Mouse (Mus musculus) C2C12 (cell line): ENCODE data around the gene Ces3b. TPM values are rescaled to one million over a fixed set of nuclear protein-coding genes. Genes with fewer than 3 reads are reported as not detected.
"Not testable (repeated sequence)": the region's sequence is repeated elsewhere in the genome, so short reads cannot be mapped to it uniquely, and the experiment has no call there.

Experiments
- H3K27me3 ChIP-seq: one replicate; pipeline ENCODE4 v1.6.1; 2011; ENCODE audit not compliant: control insufficient read depth, insufficient read depth, insufficient read length
- H3K36me3 ChIP-seq: one replicate; pipeline ENCODE4 v1.6.1; 2011; ENCODE audit not compliant: control insufficient read depth, insufficient read depth
- H3K4me3 ChIP-seq: one replicate; pipeline ENCODE4 v1.5.1; 2011; ENCODE audit warnings: mild to moderate bottlenecking, control low read depth; ENCODE audit not compliant: poor library complexity, insufficient read depth, severe bottlenecking
- H3K79me2 ChIP-seq: one replicate; pipeline ENCODE4 v1.6.1; 2011; ENCODE audit not compliant: control insufficient read depth, insufficient read depth
- H3K79me3 ChIP-seq: one replicate; pipeline ENCODE4 v1.6.1; 2011; ENCODE audit warnings: low read depth, control low read depth
- H3ac ChIP-seq: one replicate; pipeline ENCODE3; 2011; ENCODE audit warnings: low read depth; ENCODE audit not compliant: control insufficient read depth, insufficient read length
- CEBPB ChIP-seq: IDR thresholded peaks from one replicate; pipeline ENCODE4 v1.6.1; 2011; ENCODE audit warnings: low read depth, mild to moderate bottlenecking, control low read depth, moderate library complexity
- CTCF ChIP-seq: IDR thresholded peaks from one replicate; pipeline ENCODE4 v1.5.1; 2011; ENCODE audit not compliant: control insufficient read depth, insufficient read depth, insufficient read length
- FOSL1 ChIP-seq: IDR thresholded peaks from one replicate; pipeline ENCODE4 v1.8.0; 2011; ENCODE audit warnings: mild to moderate bottlenecking, low read length; ENCODE audit not compliant: poor library complexity, insufficient read depth, severe bottlenecking
- MAX ChIP-seq: IDR thresholded peaks from one replicate; pipeline ENCODE4 v1.6.1; 2011; ENCODE audit warnings: mild to moderate bottlenecking, control low read depth
- MYOD1 ChIP-seq: IDR thresholded peaks from one replicate; pipeline ENCODE4 v1.6.1; 2011; ENCODE audit warnings: low read depth; ENCODE audit not compliant: control insufficient read depth, insufficient read length
- MYOG ChIP-seq: IDR thresholded peaks from one replicate; pipeline ENCODE4 v1.6.1; 2011; ENCODE audit not compliant: control insufficient read depth, insufficient read length; ENCODE audit errors: extremely low read depth
- USF1 ChIP-seq: IDR thresholded peaks from one replicate; pipeline ENCODE4 v1.6.1; 2011; ENCODE audit warnings: low read depth, mild to moderate bottlenecking, control low read depth, moderate library complexity
- long read RNA-seq, 2 experiments: library from polyadenylated mRNA; unstranded; transcript quantifications; one replicate each; pipeline ENCODE4 v2.0.0; 2019 to 2020
- polyA plus RNA-seq: library from polyadenylated mRNA; unstranded; fragments of >200 nt; fragmentation: generic; extraction: Trizol; gene quantifications from one replicate; pipeline ENCODE4 v1.2.1, GENCODE M21; 2012; ENCODE audit warnings: missing spikeins

Gene Ces3b
- polyA plus RNA-seq = not detected
- long read RNA-seq, experiment 1 = 0 reads
- long read RNA-seq, experiment 2 = 0 reads

- Histone ChIP-seq H3K36me3 (no peaks in the 10 kb centered on the region), H3K4me3 (no peak within 1 kb of the TSS), H3K79me3 (no peaks in the 10 kb centered on the region), H3ac (no peak within 1 kb of the TSS), H3K79me2 (no peaks in the 10 kb centered on the region), H3K27me3 (peaks cover 4% of the 10 kb centered on the region)
- TF ChIP-seq CTCF (no peak), MYOD1 (no peak), USF1 (no peak), MYOG (no peak), FOSL1 (no peak), CEBPB (no peak), MAX (no peak)
Observed at GRCm38 (mm10) chr8:105083449-105084050, at the start of gene Ces3b. Ces3b (plus strand) TSS chr8:105083753.

GRCm38 (mm10) chr8:105043510-105043909, 40.0 kb upstream of the Ces3b start:
- TF ChIP-seq MYOG = no peak
- TF ChIP-seq CEBPB = no peak
- no peak for TF ChIP-seq USF1
- TF ChIP-seq MAX = no peak
- TF ChIP-seq MYOD1 = no peak
- TF ChIP-seq FOSL1 = no peak
- TF ChIP-seq CTCF = no peak
- no peak overlapping the region for H3K4me3 ChIP-seq
- H3K79me2 ChIP-seq = no peaks in the 10 kb centered on the region
- H3K36me3 ChIP-seq = no peaks in the 10 kb centered on the region
- H3K27me3 ChIP-seq = no peaks in the 10 kb centered on the region
- no peaks in the 10 kb centered on the region for H3K79me3 ChIP-seq
- H3ac ChIP-seq = no peak overlapping the region

GRCm38 (mm10) chr8:105045824-105046401, 37.6 kb upstream of the Ces3b start:
- Histone ChIP-seq H3K36me3 (no peaks in the 10 kb centered on the region), H3K4me3 (no peak overlapping the region), H3ac (no peak overlapping the region), H3K27me3 (no peaks in the 10 kb centered on the region), H3K79me3 (no peaks in the 10 kb centered on the region), H3K79me2 (no peaks in the 10 kb centered on the region)
- TF ChIP-seq MAX = no peak
- no peak for TF ChIP-seq CEBPB
- TF ChIP-seq MYOD1 = no peak
- TF ChIP-seq FOSL1 = no peak
- TF ChIP-seq MYOG = no peak
- no peak for TF ChIP-seq CTCF
- TF ChIP-seq USF1 = no peak

GRCm38 (mm10) chr8:105048371-105048854, 35.1 kb upstream of the Ces3b start, which contains the start of gene Ces3a:
Ces3a (plus strand) TSS chr8:105048601.
- H3ac ChIP-seq = no peak within 1 kb of the TSS
- no peak for TF ChIP-seq CTCF
- no peaks in the 10 kb centered on the region for H3K79me3 ChIP-seq
- H3K4me3 ChIP-seq = no peak within 1 kb of the TSS
- no peaks in the 10 kb centered on the region for H3K27me3 ChIP-seq
- no peaks in the 10 kb centered on the region for H3K79me2 ChIP-seq
- no peaks in the 10 kb centered on the region for H3K36me3 ChIP-seq

- H3K4me3 ChIP-seq = no peak overlapping the region
- H3K36me3 ChIP-seq = no peaks in the 10 kb centered on the region
- no peaks in the 10 kb centered on the region for H3K27me3 ChIP-seq
- TF ChIP-seq CTCF (no peak), MYOD1 (no peak)
- no peaks in the 10 kb centered on the region for H3K79me3 ChIP-seq
- no peak overlapping the region for H3ac ChIP-seq
- H3K79me2 ChIP-seq = no peaks in the 10 kb centered on the region
Observed at GRCm38 (mm10) chr8:105056211-105056610, 27.3 kb upstream of the Ces3b start.

- H3K79me3 ChIP-seq = no peaks in the 10 kb centered on the region
- no peaks in the 10 kb centered on the region for H3K27me3 ChIP-seq
- no peaks in the 10 kb centered on the region for H3K36me3 ChIP-seq
- no peak overlapping the region for H3K4me3 ChIP-seq
- H3K79me2 ChIP-seq = no peaks in the 10 kb centered on the region
- no peak overlapping the region for H3ac ChIP-seq
- TF ChIP-seq MAX (no peak), USF1 (no peak), MYOD1 (no peak), CEBPB (no peak), FOSL1 (no peak), MYOG (no peak), CTCF (no peak)
Observed at GRCm38 (mm10) chr8:105060056-105060455, 23.5 kb upstream of the Ces3b start.

GRCm38 (mm10) chr8:105066761-105067160, 16.8 kb upstream of the Ces3b start:
- H3ac ChIP-seq = no peak overlapping the region
- H3K4me3 ChIP-seq = no peak overlapping the region
- no peaks in the 10 kb centered on the region for H3K36me3 ChIP-seq
- no peaks in the 10 kb centered on the region for H3K79me3 ChIP-seq
- H3K79me2 ChIP-seq = no peaks in the 10 kb centered on the region
- TF ChIP-seq MAX (peak; percentile 36), MYOG (no peak), CTCF (peak; percentile 25)
- peaks cover 4% of the 10 kb centered on the region for H3K27me3 ChIP-seq

GRCm38 (mm10) chr8:105067905-105068304, 15.6 kb upstream of the Ces3b start:
- H3K79me3 ChIP-seq, H3K4me3 ChIP-seq, H3K36me3 ChIP-seq, H3K79me2 ChIP-seq, H3ac ChIP-seq, H3K27me3 ChIP-seq: not testable (repeated sequence)
